Mouse (Mus musculus) kidney, adult 8-10 months (tissue): ENCODE data around the gene A430089I19Rik.
"Not testable (repeated sequence)": the region's sequence is repeated elsewhere in the genome, so short reads cannot be mapped to it uniquely, and the experiment has no call there.

Experiments used
- DNase-seq, 2 experiments: peaks; one replicate each; pipeline ENCODE4 v3.0.0; 2022

The A430089I19Rik gene

DNA sequence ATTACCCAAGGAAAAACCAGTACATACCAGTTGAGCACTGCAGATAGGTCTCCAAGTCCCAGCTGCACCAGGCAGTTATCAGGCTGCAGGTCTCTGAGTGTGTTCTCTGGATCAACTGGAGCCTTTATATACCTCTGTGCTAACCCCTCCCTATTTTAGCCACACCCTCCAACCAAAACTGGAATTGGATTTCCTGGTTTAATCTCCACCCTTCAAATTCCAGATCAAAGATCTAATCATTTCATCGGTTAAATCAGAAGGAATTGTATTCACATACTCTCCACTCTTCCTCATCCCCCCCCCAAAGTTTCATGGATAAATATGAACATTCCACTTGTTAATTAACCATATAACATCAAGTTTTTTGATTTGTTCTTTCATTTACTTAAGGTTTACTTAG is at the start of gene A430089I19Rik:
A430089I19Rik (minus strand) TSS at position 101 of the 400 bp plus-strand sequence.
- not testable (repeated sequence) for DNase-seq

DNA sequence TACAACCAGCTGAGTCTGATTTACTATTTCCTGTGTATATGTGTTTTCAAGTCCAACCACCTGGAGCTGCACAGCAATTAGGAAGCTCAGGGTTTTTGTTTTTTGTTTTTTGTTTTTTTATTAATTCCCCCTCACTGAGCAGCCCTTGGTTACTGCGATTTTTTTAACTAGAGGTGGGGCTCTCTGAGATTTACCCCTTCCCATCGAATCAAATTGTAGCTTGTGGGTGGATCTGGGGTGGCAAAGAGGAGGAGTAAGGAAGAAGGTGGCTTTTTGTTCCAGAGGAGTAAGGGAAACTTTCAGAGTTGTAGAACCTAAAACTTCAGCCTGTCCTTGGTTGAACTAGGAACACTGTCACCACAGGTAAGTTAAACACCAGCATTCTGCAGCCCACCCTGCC is 32.9 kb upstream of the A430089I19Rik start, which contains the start of gene AA792892:
AA792892 (plus strand) TSS at position 301 of the 400 bp plus-strand sequence.
- not testable (repeated sequence) for DNase-seq

DNA sequence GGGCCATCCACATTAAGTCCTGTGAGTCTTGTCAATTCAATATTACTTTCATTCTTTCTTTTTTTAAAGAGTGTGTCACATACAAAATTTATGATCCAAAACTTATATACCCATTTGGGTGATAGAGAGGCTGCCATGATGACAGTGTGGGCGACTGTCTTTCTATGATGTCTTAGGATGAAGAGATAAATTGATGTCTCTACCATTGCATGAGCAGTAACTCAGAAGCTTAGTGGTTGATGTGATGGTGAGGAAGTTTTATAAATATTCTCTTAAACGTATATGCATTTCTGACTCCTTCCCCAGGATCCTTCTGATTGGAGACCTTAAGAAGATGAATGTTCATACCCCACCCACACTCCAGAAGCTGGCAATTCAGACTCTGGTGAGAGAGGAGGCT is 7.5 kb upstream of the A430089I19Rik start, which contains the start of gene Gm6502:
Gm6502 (plus strand) TSS at position 301 of the 400 bp plus-strand sequence.
- not testable (repeated sequence) for DNase-seq
